Mouse (Mus musculus) urinary bladder, postnatal 10 days (tissue): Measurements from ENCODE around the gene Gm8279.
"Not testable (repeated sequence)": the region's sequence is repeated elsewhere in the genome, so short reads cannot be mapped to it uniquely, and the experiment has no call there.

Source experiments
- DNase-seq: peaks from one replicate; pipeline ENCODE4 v3.0.0; 2022; ENCODE audit warnings: low spot score

The Gm8279 gene

GRCm38 (mm10) chr14:5131219-5131618 is at the start of gene Gm8279:
Gene Gm8279, plus strand, starts transcription at chr14:5131519.
- DNase-seq = not testable (repeated sequence)

- DNase-seq = not testable (repeated sequence)
Measured at GRCm38 (mm10) chr14:5164235-5164634, 32.9 kb downstream of the Gm8279 start, which contains the start of gene Gm3317. Gene Gm3317, plus strand, starts transcription at chr14:5164535.

GRCm38 (mm10) chr14:5185493-5185892 is 54.2 kb downstream of the Gm8279 start, which contains the start of gene Gm8271:
Gene Gm8271, plus strand, starts transcription at chr14:5185793.
- DNase-seq = not testable (repeated sequence)
